Mouse (Mus musculus) testis, adult 2 months (tissue): Measurements from ENCODE around the gene Arfgef2.

Experiments
- CTCF ChIP-seq: fragments of 200-500 bp; IDR thresholded peaks from 2 replicates; pipeline ENCODE4 v1.5.1; 2012; ENCODE audit warnings: low read depth, mild to moderate bottlenecking, inconsistent platforms, low read length, moderate library complexity; ENCODE audit not compliant: control insufficient read depth, insufficient read depth, insufficient replicate concordance
- POLR2A ChIP-seq: fragments of 200-500 bp; IDR thresholded peaks from 2 replicates; pipeline ENCODE4 v1.6.1; 2012; ENCODE audit warnings: low read depth, mild to moderate bottlenecking, inconsistent platforms, low read length, moderate library complexity; ENCODE audit not compliant: control insufficient read depth

DNA sequence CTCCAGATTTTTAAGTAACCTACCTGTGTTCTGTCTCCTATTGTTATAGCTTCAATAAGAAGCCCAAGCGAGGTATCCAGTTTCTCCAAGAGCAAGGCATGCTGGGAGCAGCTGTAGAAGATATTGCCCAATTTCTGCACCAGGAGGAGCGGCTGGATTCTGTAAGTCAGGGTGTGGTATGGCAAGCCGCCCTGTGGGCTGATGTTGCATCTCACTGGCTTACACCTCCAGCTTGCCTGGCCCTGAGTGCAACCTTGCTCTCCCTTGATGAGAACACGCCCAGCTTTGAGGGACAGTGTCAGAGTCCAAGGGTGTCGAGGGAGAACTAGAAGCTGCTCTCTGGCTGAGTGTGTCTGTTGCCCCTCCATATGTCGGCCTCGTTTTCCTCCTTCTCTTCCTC, 53.8 kb downstream of the Arfgef2 start:
- TF ChIP-seq POLR2A: no peak
- TF ChIP-seq CTCF: no peak
